Mouse (Mus musculus): Measurements from ENCODE around the gene Adora1.

Adora1 gene

GRCm38 (mm10) chr1:134194298-134195022 lies 40.8 kb downstream of the Adora1 start:
- no peak for DNase-seq (ENCODE audit: low spot score)

GRCm38 (mm10) chr1:134193674-134194197 lies 41.5 kb downstream of the Adora1 start:
- no peak for DNase-seq (ENCODE audit: low spot score)

- no peak for DNase-seq (ENCODE audit: low spot score)
Observed at GRCm38 (mm10) chr1:134193126-134193525, 42.1 kb downstream of the Adora1 start, which contains the start of gene Mybph. Gene Mybph (plus strand): TSS chr1:134193448.

- DNase-seq (ENCODE audit: low spot score), result no peak
Observed at GRCm38 (mm10) chr1:134192024-134192423, 43.2 kb downstream of the Adora1 start.

- no peak for DNase-seq (ENCODE audit: low spot score)
Observed at GRCm38 (mm10) chr1:134191192-134191591, 44.0 kb downstream of the Adora1 start.

- DNase-seq (ENCODE audit: low spot score), result no peak
Observed at GRCm38 (mm10) chr1:134188989-134189729, 46.1 kb downstream of the Adora1 start.

- no peak for DNase-seq (ENCODE audit: low spot score)
Observed at GRCm38 (mm10) chr1:134188217-134188616, 47.0 kb downstream of the Adora1 start.

- DNase-seq (ENCODE audit: low spot score), result no peak
Observed at GRCm38 (mm10) chr1:134184089-134184488, 51.1 kb downstream of the Adora1 start.

- no peak for DNase-seq (ENCODE audit: low spot score)
Observed at GRCm38 (mm10) chr1:134182025-134182424, 53.2 kb downstream of the Adora1 start, which contains the start of gene Chil1. Gene Chil1 (plus strand): TSS chr1:134182176.

GRCm38 (mm10) chr1:134177976-134178375 lies 57.3 kb downstream of the Adora1 start:
- DNase-seq (ENCODE audit: low spot score), result no peak

- no peak for DNase-seq (ENCODE audit: low spot score)
Observed at GRCm38 (mm10) chr1:134173081-134173480, 62.1 kb downstream of the Adora1 start.

- no peak for DNase-seq (ENCODE audit: low spot score)
Observed at GRCm38 (mm10) chr1:134168985-134169697, 66.1 kb downstream of the Adora1 start.

GRCm38 (mm10) chr1:134168567-134168966 lies 66.7 kb downstream of the Adora1 start:
- DNase-seq (ENCODE audit: low spot score), result no peak

- no peak for DNase-seq (ENCODE audit: low spot score)
Observed at GRCm38 (mm10) chr1:134167416-134168305, 67.6 kb downstream of the Adora1 start.

- no peak for DNase-seq (ENCODE audit: low spot score)
Observed at GRCm38 (mm10) chr1:134166547-134166946, 68.7 kb downstream of the Adora1 start.

GRCm38 (mm10) chr1:134164454-134164853 lies 70.8 kb downstream of the Adora1 start:
- DNase-seq (ENCODE audit: low spot score), result peak; percentile 14

- peak; percentile 44 for DNase-seq (ENCODE audit: low spot score)
Observed at GRCm38 (mm10) chr1:134163476-134163875, 71.8 kb downstream of the Adora1 start.

GRCm38 (mm10) chr1:134162510-134163225 lies 72.6 kb downstream of the Adora1 start:
- no peak for DNase-seq (ENCODE audit: low spot score)

GRCm38 (mm10) chr1:134161399-134161798 lies 73.8 kb downstream of the Adora1 start:
- DNase-seq (ENCODE audit: low spot score), result no peak

GRCm38 (mm10) chr1:134160404-134160803 lies 74.8 kb downstream of the Adora1 start:
- no peak for DNase-seq (ENCODE audit: low spot score)

- no peak for DNase-seq (ENCODE audit: low spot score)
Observed at GRCm38 (mm10) chr1:134154655-134155054, 80.6 kb downstream of the Adora1 start.
